Mouse (Mus musculus): ENCODE data around the gene Zbtb24.

DNA sequence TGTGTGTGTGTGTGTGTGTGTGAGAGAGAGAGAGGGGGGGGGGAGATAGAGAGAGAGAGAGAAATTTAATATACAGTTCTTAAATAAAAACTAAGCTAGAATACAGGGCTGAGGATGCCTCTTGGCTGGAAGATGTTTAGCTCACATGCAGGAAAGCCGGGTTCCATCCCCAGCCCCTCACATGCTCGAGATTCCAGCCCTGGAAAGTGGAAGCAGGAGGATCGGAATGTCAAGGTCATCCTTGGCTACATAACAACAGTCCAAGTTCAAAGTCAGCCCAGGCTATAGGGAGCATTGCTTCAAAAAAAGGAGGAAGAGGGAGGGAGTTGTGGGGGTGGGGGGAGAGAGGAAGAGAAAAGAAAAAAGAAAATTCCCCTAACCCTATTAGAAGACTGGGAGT, 15.0 kb upstream of the Zbtb24 start:
- TF ChIP-seq CTCF (IDR thresholded peaks at IDR 0.05; ENCODE audit: low read depth), result no peak
- no peak for TF ChIP-seq EP300 (IDR thresholded peaks at IDR 0.05; ENCODE audit: low read depth)

Data from liver, embryonic 14.5 days (tissue).